Mouse (Mus musculus): ENCODE measurements around the gene Insl3. TPM values are rescaled to one million over a fixed set of nuclear protein-coding genes. Genes with fewer than 3 reads are reported as not detected.
"Not testable (repeated sequence)": the region's sequence is repeated elsewhere in the genome, so short reads cannot be mapped to it uniquely, and the experiment has no call there.

Gene Insl3
- total RNA-seq, 2 experiments from 2014 or later = 2.6 to 3.0 TPM

- no peak for DNase-seq (ENCODE audit: low spot score in 2 of 2)
Measured at GRCm38 (mm10) chr8:71707874-71708273, 18.9 kb downstream of the Insl3 start.

GRCm38 (mm10) chr8:71709134-71709799, 20.3 kb downstream of the Insl3 start:
- DNase-seq (ENCODE audit: low spot score in 2 of 2) = no peak

DNA sequence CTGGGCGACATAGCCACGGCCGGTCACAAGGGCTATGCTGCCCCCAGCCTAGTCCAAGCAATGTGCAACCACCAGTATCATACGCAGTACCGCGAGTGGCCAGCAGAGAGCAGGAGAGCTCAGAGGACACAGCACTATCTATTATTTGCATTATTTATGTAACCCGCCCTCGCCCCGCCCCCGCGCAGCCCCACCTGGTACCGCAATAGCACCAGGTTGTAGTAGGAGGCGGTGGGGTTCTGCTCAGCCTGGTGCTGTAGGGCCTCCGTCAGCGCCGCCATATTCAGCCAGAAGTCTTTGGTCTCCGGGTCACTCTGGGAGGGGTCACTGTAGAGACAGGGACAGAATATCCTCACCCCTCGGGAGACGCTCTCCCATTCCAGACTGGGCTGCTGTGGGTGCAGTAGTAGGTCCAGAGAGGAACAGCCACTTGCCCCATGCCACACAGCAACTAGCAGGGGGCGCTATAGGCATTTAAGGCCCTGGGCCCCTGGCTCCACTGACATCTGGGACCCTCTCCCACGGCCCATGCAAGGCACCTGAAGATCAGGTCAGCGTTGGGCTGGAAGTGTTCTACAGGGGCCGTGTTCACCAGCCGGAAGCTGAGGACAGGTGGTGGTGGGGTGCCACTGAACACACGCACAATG, 20.9 kb downstream of the Insl3 start:
- peak; percentile 81 to 87 for DNase-seq (ENCODE audit: low spot score in 2 of 2)

DNA sequence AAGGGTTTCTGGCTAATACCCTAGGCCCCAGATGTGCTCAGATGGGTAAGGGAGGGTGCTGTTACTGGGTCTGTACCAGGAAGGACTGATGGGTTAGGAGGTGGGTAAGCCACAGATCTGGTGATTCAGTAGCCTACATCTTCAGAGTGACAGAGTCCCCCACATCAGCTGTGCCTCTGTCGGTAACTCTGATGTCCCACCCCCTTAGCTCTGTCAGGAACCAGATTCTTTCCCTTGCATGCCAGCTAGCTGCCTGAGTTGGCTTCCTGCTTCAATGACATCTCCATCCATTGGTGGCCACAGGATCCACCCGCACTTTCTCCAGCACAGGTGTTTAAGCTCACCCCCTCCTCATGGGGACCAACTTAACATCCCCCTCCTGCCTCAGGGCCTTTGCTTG, 22.6 kb downstream of the Insl3 start:
- DNase-seq (ENCODE audit: low spot score in 2 of 2) = no peak

GRCm38 (mm10) chr8:71715531-71715930, 26.5 kb downstream of the Insl3 start:
- DNase-seq (ENCODE audit: low spot score in 2 of 2) = no peak

GRCm38 (mm10) chr8:71716561-71717053, 27.6 kb downstream of the Insl3 start:
- no peak for DNase-seq (ENCODE audit: low spot score in 2 of 2)

DNA sequence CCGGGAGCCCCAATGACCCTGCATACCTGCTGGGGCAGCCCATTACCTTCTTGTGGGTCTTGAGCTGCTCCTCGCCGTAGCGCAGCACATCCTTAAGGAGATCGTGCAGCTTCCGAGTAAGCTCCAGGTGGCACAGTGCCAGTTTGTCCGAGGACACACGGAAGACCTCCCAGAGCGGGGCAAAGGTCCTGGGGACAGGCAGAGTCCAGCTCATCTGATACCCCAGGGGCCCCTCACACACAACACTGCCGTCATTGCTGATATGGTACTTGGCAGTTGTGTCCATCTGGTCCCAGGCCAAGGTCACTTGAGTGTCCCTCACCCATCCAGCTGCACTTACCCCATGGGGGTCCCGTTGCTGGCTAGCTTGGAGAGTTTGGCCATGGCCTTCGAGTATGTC, 28.1 kb downstream of the Insl3 start:
- DNase-seq (ENCODE audit: low spot score in 2 of 2) = no peak

DNA sequence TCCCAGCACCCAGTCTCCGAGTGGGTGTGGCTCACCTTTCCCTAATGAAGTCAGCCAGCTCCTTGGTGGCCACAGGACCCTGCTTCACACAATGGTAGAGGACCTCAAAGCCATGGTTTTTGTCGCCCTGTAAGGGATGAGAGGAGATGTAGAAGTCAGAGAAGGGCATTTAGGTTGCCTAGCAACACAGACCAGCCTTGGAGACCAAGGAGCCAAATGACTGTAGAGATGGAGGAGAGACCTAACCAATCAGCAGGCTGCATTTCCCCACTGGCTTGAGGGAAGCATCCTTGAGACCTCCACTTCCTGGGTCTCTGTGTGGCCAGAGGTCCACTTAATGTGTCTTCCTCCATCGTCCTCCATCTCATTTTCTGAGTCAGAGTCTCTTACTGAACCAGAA, 29.2 kb downstream of the Insl3 start:
- DNase-seq (ENCODE audit: low spot score in 2 of 2) = no peak

GRCm38 (mm10) chr8:71719218-71719617, 30.2 kb downstream of the Insl3 start:
- DNase-seq (ENCODE audit: low spot score in 2 of 2) = peak; percentile 69 to 70

DNA sequence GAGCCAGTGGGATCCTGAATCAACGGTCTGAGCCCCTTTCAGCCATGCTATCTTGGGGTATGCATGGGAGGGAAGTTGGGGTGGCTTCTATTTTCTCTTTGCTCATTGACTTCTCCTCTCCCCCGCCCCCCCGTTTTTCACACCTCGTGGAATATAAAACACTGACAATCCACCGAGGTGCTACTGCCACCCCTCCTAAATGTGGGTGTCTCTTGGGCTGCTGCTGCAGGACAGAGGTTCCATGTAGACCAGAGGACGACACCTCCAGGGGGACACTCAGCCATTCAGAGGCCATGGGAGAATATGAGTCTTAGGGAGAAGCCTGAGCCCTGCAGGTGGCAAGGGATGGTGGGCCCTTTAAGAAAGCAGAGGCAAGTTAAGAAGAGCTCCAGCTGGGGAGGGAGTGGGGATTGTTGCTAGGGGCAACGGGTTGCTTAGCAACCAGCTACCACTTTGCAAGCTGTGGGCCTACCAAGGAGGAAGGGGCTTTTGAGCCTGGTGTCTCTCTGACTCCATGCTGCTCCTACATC, 31.0 kb downstream of the Insl3 start:
- peak; percentile 74 to 76 for DNase-seq (ENCODE audit: low spot score in 2 of 2)

DNA sequence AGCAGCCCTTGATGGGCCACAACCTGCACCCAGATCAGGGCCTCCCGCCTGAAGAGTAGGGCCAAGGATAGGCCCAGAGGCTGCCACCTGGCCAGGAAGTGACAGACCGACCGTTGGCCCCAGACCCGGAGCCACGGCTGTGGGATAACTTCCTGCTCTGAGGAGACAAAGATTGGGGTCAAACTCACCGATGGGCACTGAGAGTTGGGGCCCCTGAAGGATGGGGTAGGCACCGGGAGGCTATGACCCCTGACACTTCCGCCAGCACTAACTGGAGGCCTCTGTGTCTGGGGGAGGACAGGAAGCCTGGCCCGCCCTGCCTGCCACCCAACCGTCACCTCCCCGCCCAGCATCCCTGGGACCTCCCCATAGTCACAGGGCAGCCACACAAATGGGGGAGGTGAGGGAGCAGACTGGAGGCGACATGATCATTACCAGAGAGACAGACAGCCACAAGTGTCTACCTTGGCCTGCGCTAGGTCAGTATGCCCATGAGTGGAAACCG, 34.1 kb downstream of the Insl3 start:
- no peak for DNase-seq (ENCODE audit: low spot score in 2 of 2)

DNA sequence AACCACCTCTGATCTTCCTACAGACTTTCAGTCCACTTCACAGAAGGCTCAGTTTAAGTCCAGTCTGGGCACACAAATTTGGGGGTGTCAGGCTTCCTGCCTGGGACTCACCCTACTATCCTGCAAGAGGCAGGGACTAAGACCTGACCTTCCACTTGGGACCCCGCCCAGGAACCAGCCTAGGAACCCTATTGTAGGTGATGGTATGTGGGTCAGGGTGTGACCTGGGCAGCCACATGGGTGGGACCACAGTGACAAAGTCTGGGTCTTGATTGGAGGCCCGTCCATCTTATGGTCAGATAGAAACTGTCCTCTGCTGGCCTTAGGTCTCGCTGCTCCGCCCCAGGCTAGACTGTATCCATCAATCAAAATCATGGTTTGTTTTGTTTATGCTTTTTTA, 35.4 kb downstream of the Insl3 start:
- no peak for DNase-seq (ENCODE audit: low spot score in 2 of 2)

DNA sequence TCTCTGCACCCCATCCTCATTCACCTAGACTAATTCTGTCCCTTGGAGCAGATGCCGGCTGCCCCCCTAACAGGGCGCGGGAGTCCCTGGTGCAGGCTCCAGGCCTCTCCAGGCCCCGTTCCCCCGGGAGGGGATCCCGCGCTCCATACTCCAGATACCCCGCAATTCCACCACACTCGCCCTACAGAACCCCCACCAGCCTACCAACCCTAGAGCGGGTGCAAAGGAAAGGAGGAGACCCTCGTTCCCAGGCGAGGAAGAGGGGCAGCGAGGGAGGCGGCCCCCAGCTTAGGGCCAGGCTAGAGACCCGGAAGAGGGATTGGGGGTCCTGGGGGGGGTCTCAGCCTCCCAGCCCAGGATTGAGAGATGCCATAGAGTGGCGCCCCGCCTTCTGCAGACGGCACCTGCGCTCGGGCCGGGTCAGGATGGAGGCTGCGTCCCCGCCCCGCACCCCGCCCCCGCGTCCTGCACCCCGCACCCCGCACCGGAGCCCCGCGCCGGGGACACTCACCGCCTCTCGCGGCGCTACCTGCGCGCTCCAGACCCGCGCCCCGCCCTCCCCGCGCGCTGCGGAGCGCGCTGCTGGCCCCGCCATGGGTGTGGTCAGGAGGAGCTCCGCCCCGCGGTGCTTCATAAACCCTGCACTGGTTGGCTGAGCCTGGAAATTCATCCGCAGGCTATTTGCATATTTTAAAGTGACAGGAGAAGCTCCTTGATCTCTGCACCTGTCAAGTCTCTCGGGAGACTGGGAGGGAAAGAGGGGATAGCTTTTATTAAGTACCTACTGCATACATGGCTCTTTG, 36.3 kb downstream of the Insl3 start, which contains the start of gene Fcho1:
TSS of gene Fcho1 (minus strand) at position 595 of the 803 bp plus-strand sequence.
- DNase-seq (ENCODE audit: low spot score in 2 of 2) = peak; percentile 62 to 86

GRCm38 (mm10) chr8:71728240-71728785, 39.3 kb downstream of the Insl3 start:
- no peak for DNase-seq (ENCODE audit: low spot score in 2 of 2)

GRCm38 (mm10) chr8:71728826-71729620, 40.0 kb downstream of the Insl3 start:
- no peak for DNase-seq (ENCODE audit: low spot score in 2 of 2)

- no peak for DNase-seq (ENCODE audit: low spot score in 2 of 2)
Measured at GRCm38 (mm10) chr8:71731652-71732230, 42.7 kb downstream of the Insl3 start.

GRCm38 (mm10) chr8:71738316-71738715, 49.3 kb downstream of the Insl3 start:
- DNase-seq (ENCODE audit: low spot score in 2 of 2) = not testable (repeated sequence)
